Mouse (Mus musculus) cerebellum, adult 2 months (tissue): ENCODE measurements around the gene Baz1b. TPM values are rescaled to one million over a fixed set of nuclear protein-coding genes. Genes with fewer than 3 reads are reported as not detected.
"Not testable (repeated sequence)": the region's sequence is repeated elsewhere in the genome, so short reads cannot be mapped to it uniquely, and the experiment has no call there.

Source experiments
- DNase-seq, 2 experiments: peaks; one replicate each; pipeline ENCODE4 v3.0.0; 2021
- H3K27ac ChIP-seq: fragments of 200-500 bp; 2 replicates; pipeline ENCODE4 v1.5.1; 2012; ENCODE audit warnings: low read length, control low read depth, inconsistent platforms; ENCODE audit not compliant: insufficient read depth
- H3K27me3 ChIP-seq: fragments of 200-500 bp; 2 replicates; pipeline ENCODE4 v1.6.1; 2012; ENCODE audit warnings: inconsistent platforms, mild to moderate bottlenecking, low read length, moderate library complexity; ENCODE audit not compliant: control insufficient read depth, insufficient read depth
- H3K4me1 ChIP-seq: fragments of 200-500 bp; 2 replicates; pipeline ENCODE4 v1.6.1; 2011; ENCODE audit warnings: low read length; ENCODE audit not compliant: control insufficient read depth, insufficient read depth
- H3K4me3 ChIP-seq: fragments of 200-500 bp; replicated peaks from 2 replicates; pipeline ENCODE3; 2011; ENCODE audit warnings: mild to moderate bottlenecking, low read depth, low read length, control low read depth; ENCODE audit not compliant: insufficient read depth
- CTCF ChIP-seq: fragments of 200-500 bp; IDR thresholded peaks from 2 replicates; pipeline ENCODE4 v1.5.1; 2011; ENCODE audit warnings: low read depth, mild to moderate bottlenecking, control low read depth, low read length, moderate library complexity, borderline replicate concordance; ENCODE audit not compliant: insufficient read depth
- POLR2A ChIP-seq: fragments of 200-500 bp; IDR thresholded peaks from 2 replicates; pipeline ENCODE4 v1.6.1; 2011; ENCODE audit warnings: low read length, control low read depth, borderline replicate concordance; ENCODE audit not compliant: insufficient read depth
- WGBS: fragments of 180-500 bp; shearing (Covaris S2); methylation state at CpG from one replicate; pipeline ENCODE4 v1.1.7; 2018; 5-methylcytosine and 5-hydroxymethylcytosine counted together
- polyA plus RNA-seq: library from polyadenylated mRNA; depleted of rRNA; stranded (reverse); fragments of >200 nt; gene quantifications from 2 replicates; pipeline ENCODE4 v1.2.3, GENCODE M21; 2012

Gene Baz1b
- polyA plus RNA-seq, 1 experiment = 75.3 TPM

GRCm38 (mm10) chr5:135220941-135221340 lies 33.9 kb downstream of the Baz1b start:
- no peaks in the 10 kb centered on the region for H3K27me3 ChIP-seq
- no peak for TF ChIP-seq CTCF
- no peak for TF ChIP-seq POLR2A
- DNase-seq = no peak
- H3K27ac ChIP-seq = no peak overlapping the region
- no peaks in the 10 kb centered on the region for H3K4me1 ChIP-seq
- no peak overlapping the region for H3K4me3 ChIP-seq

DNA sequence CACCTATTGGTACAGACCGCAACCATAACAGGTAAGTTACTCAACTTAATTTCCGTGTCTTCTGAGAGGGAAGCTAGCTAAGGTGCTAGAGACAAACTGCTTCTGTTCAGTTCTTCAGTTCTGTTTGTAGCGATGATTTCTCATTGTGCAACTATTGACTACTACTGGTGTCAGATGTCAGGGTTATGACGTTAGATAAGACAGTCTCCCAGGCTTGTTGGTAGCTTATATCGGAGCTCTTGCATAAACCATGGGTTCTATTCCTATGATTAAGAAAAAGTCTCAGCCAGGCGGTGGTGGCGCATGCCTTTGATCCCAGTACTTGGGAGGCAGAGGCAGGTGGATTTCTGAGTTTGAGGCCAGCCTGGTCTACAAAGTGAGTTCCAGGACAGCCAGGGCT lies 35.0 kb downstream of the Baz1b start:
- Histone ChIP-seq H3K4me1 (no peaks in the 10 kb centered on the region), H3K27ac (no peak overlapping the region), H3K27me3 (no peaks in the 10 kb centered on the region), H3K4me3 (no peak overlapping the region)
- no peak for TF ChIP-seq CTCF
- no peak for TF ChIP-seq POLR2A
- 96% methylated on average over 7 of the region's 7 CpGs for WGBS
- no peak for DNase-seq

GRCm38 (mm10) chr5:135224169-135224568 lies 37.1 kb downstream of the Baz1b start:
- Histone ChIP-seq H3K27me3 (no peaks in the 10 kb centered on the region), H3K4me1 (no peaks in the 10 kb centered on the region), H3K4me3 (no peak overlapping the region), H3K27ac (no peak overlapping the region)
- TF ChIP-seq POLR2A = no peak
- WGBS = 95% methylated on average over 3 of the region's 3 CpGs
- DNase-seq = no peak

DNA sequence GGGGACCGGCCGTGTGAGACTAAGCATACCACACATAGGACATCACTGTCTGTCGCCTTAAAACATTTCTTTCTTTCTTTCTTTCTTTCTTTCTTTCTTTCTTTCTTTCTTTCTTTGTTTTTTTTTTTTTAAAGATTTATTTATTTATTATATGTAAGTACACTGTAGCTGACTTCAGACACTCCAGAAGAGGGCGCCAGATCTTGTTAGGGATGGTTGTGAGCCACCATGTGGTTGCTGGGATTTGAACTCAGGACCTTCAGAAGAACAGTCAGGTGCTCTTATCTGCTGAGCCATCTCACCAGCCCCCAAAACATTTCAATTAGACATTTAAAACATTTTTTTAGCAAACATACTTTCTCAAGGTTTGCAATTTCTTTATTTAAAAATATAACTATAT lies 38.8 kb downstream of the Baz1b start:
- DNase-seq, H3K27me3 ChIP-seq: not testable (repeated sequence)
- 97% methylated on average over 4 of the region's 4 CpGs for WGBS

DNA sequence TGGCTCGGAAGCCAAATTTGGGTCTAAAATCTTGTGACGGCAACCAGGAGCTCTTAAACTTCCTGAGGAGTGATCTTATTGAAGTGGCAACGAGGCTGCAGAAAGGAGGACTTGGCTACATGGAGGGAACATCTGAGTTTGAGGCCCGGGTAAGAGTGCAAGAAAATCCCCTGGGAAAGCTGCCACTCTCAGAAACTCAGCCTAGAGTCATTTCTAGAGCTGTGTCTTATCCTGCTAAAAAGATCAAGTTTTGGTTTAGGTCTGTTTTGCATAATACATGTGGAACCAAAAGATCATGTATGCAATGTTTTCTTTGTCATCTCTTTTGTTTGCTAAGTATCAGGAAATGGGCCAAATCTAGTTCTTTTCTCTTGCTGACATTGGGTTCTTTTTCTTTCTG lies 43.1 kb downstream of the Baz1b start:
- WGBS = 71% methylated on average over 4 of the region's 4 CpGs
- no peak for DNase-seq
- Histone ChIP-seq H3K27me3 (no peaks in the 10 kb centered on the region), H3K4me1 (no peaks in the 10 kb centered on the region), H3K27ac (no peak overlapping the region), H3K4me3 (no peak overlapping the region)
- TF ChIP-seq CTCF (no peak), POLR2A (no peak)

More for the DNA sequence above, 38.8 kb downstream of the Baz1b start:
- not testable (repeated sequence) for H3K4me3 ChIP-seq, H3K4me1 ChIP-seq, H3K27ac ChIP-seq

GRCm38 (mm10) chr5:135233166-135233920 lies 46.3 kb downstream of the Baz1b start:
- DNase-seq = no peak
- H3K4me1 ChIP-seq = peaks cover 5% of the 10 kb centered on the region
- H3K27me3 ChIP-seq = no peaks in the 10 kb centered on the region
- TF ChIP-seq CTCF = no peak
- no peak for TF ChIP-seq POLR2A
- no peak overlapping the region for H3K27ac ChIP-seq
- WGBS = 87% methylated on average over 8 of the region's 8 CpGs
- H3K4me3 ChIP-seq = no peak overlapping the region

- Histone ChIP-seq H3K4me1 (peaks cover 5% of the 10 kb centered on the region), H3K27me3 (no peaks in the 10 kb centered on the region), H3K4me3 (no peak overlapping the region), H3K27ac (no peak overlapping the region)
- TF ChIP-seq POLR2A (no peak), CTCF (peak; percentile 79)
- WGBS = 28% methylated on average over 2 of the region's 2 CpGs
- peak; percentile 47 to 61 for DNase-seq
Measured at GRCm38 (mm10) chr5:135236571-135236970, 49.5 kb downstream of the Baz1b start.

- no peaks in the 10 kb centered on the region for H3K27me3 ChIP-seq
- TF ChIP-seq POLR2A (no peak), CTCF (peak; percentile 33; the same call in 1 of the 2 replicates)
- DNase-seq = no peak
- H3K4me3 ChIP-seq = no peak overlapping the region
- H3K4me1 ChIP-seq = peaks cover 8% of the 10 kb centered on the region
- 83% methylated on average over 2 of the region's 2 CpGs for WGBS
- H3K27ac ChIP-seq = no peak overlapping the region
Measured at GRCm38 (mm10) chr5:135238832-135239231, 51.8 kb downstream of the Baz1b start.
